Mouse (Mus musculus) erythroblast, adult 5-6 weeks (primary cell): Measurements from ENCODE around the gene Stau1. TPM values are rescaled to one million over a fixed set of nuclear protein-coding genes. Genes with fewer than 3 reads are reported as not detected.

Experiments
- ATAC-seq: replicated peaks from 2 replicates; pipeline ENCODE4 v1.8.0; 2016; ENCODE audit warnings: moderate number of reproducible peaks, mild to moderate bottlenecking, moderate TSS enrichment, inconsistent platforms; ENCODE audit not compliant: poor library complexity, low FRiP score, severe bottlenecking
- total RNA-seq, 2 experiments: library from RNA; stranded (forward) in 1 of 2; stranded (reverse) in 1 of 2; fragments of 150-400 nt in 1 of 2; fragments of 200-764, 138-1000 nt in 1 of 2; gene quantifications; 2 replicates each; pipeline versions ENCODE4 v1.2.3 to v1.2.4; 2015 to 2017; ENCODE audit warnings: low replicate concordance in 2 of 2

Stau1 gene
- total RNA-seq, 2 experiments from 2014 or later = 13.6 to 29.5 TPM

- no peak for ATAC-seq
Measured at GRCm38 (mm10) chr2:166936166-166936565, 59.9 kb downstream of the Stau1 start.

DNA sequence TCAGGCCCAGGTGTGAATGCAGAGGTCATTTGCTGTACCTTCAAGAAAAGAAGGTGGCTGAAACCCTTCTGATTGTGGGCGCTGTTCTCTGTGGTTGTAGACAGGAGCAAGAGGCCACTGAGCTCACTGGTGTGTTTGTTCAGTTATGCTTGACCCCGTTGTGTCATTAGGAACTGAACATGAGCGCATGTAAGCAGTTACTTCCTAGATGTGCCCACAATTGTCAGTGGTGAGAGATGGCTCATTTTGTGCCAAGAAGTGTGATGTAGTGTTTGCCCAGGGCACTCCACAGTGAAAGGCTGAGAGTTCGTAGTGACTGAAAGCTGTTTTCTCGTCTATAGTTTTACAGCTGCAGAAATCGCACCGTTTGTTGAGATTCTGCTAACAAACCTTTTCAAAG lies 60.5 kb downstream of the Stau1 start:
- no peak for ATAC-seq

DNA sequence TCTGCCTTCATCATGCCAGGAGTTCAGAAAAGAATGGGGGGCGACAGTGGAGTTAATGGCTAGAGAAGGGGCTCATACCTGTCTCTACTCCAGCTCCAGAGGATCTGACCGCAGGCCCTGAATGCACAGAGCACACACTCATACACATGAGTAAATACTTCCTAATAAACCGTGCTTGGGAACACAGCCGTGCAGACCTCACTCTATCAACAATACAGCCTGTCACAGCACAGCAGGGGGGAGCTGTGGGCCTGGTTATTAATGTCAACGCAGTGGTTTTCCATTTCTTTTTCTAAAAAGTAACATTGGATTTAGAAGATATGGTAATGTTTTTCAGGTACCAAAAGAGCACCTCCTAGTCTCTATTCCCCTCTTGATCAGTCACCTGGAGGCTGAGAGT lies 61.7 kb downstream of the Stau1 start:
- no peak for ATAC-seq

DNA sequence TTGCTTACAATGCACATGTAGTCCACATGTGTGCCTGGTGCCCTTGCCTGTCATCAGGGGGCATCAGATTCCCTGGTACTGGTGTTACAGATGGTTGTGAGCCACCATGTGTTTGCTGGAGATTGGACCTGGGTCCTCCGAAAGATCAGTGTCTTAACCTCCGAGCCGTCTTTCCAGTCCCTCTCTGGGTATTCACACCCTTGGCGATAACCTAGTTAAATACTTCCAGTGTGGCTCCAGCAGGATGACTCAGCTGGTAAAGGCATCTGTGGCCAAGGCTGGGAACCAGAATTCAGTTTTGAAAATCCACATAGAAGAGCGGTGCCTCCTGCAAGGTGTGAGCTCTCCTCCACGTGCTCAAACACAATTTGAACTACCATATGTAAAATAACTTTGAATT lies 62.2 kb downstream of the Stau1 start:
- ATAC-seq = no peak

DNA sequence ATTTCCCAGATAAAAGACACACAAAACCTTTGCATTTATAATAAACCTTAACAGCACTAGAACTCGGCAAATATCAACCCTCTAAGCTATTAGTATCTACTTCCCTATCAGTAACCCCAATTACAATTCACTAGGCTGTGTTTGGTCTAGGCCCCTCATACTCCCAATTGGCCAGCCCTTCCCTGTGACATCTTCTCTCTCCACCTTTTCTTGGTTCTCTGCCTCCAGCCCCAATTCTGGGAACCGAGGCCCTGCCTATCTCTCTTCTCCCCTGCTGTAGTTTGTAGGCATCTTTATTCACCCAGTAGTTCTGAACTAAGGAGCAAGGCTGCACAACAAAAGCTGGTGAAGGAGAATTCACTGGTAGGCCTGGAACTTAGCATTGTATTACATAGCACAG lies 72.1 kb downstream of the Stau1 start:
- ATAC-seq = no peak

DNA sequence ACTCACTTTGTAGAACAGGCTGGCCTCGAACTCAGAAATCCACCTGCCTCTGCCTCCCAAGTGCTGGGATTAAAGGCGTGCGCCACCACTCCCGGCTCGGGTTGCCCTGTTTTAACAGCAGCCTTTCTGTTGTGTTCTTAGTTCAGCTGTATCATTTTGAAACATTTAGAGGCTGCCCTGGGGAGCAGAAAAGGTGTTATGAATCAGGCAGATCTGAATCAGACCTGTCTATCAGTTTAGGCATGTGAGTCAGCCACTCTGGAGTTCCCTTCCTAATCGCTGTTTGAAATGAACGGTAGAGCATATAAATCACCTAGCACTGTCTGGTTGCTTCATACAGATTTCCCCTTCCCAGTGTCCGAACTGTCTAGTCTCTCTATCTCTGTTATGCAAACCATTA lies 85.6 kb downstream of the Stau1 start:
- ATAC-seq = no peak

DNA sequence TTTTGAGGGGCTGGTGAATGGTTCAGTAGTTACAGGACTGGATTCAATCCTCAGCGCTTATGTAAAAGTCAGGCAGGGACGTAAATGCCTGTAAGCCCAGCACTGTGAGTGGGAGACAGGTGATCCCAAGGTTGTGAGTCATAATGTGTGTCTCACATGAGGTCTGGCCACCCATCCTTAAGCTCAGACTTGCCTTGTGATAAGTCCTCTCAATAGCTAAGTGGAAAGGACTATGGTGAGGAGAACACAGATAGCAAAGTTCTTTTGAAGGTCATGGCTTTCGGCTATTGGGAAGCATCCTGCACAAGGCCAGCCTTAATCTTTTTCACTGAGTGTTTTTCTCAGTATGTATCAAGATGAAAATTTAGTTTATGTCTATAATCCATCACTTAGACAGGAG lies 86.4 kb downstream of the Stau1 start:
- no peak for ATAC-seq

DNA sequence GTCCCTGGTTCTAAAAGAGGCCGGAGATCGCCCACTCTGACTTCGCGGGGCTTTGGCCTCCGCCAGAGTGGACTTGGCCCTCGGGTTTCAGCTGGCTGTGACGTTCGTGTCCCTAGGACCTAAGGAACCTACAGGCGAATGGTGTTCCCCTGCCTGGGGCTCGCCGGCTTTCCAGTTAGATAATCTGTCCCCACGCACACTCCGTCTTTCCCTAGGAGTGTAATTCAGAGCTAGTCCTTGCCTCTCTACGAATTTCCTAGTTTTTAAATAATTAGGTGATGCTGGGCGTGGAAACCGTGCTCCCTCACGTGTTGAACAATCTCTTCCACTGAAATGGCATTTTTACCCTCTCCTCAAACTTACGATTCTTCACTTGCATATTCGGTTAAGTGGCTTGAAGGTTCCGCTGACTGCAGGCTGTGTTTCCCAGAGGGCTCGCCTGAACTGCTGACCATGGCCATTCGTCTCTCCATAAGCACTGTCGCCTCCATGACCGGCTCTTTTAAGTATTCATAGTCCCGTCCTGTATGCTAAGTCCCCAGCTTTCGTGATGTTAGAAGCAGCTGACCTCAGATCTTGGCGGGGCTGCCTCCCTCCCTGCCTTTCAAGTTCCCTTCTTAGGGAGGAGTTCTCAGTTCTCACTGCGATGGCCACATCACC lies 89.4 kb downstream of the Stau1 start:
- peak; percentile 52 for ATAC-seq

- ATAC-seq = peak; percentile 88
Measured at GRCm38 (mm10) chr2:166905711-166906522, 90.2 kb downstream of the Stau1 start, which contains the start of gene Cse1l. TSS of gene Cse1l (plus strand) at chr2:166906040.

DNA sequence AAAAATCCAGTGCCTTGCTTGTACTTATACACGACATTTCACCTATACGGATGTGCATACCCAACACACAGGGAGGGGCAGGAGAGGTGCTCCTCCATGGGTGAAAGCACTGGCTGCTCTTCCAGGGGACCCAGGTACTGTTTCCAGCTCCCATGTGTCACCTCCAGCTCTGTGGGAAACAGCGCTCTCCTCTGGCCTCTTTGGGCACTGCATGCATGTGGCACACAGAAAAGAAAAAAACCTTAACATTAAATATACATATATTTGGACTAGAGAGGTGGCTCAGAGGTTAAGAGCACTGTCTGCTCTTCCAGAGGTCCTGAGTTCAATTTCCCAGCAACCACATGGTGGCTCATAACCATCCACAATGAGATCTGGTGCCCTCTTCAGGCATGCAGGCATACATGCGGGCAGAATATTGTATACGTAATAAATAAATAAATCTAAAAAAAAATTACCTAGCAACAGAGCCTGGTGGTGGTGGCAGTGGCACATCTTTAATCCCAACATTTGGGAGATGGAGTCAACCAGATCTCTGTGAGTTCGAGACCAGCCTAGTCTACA lies 92.3 kb downstream of the Stau1 start:
- ATAC-seq = no peak

- no peak for ATAC-seq
Measured at GRCm38 (mm10) chr2:166900792-166901505, 95.2 kb downstream of the Stau1 start.

- no peak for ATAC-seq
Measured at GRCm38 (mm10) chr2:166899746-166900145, 96.4 kb downstream of the Stau1 start.

- no peak for ATAC-seq
Measured at GRCm38 (mm10) chr2:166899161-166899560, 96.9 kb downstream of the Stau1 start.

Other genes starting within 250 kb of the Stau1 start
- 0.38 and 1.0 TPM in 2 replicates for gene Trp53rkb, start 203.8 kb downstream of the Stau1 start, total RNA-seq (2015; ENCODE audit: low replicate concordance)
- gene Trp53rkb, start 203.8 kb downstream of the Stau1 start, total RNA-seq (2017; ENCODE audit: low replicate concordance) = not detected in 2 replicates
- 6.9 and 9.4 TPM in 2 replicates for gene Arfgef2, start 190.7 kb downstream of the Stau1 start, total RNA-seq (2015; ENCODE audit: low replicate concordance)
- 5.6 and 7.1 TPM in 2 replicates for gene Arfgef2, start 190.7 kb downstream of the Stau1 start, total RNA-seq (2017; ENCODE audit: low replicate concordance)
- 45.6 and 53.0 TPM in 2 replicates for gene Cse1l, start 90.3 kb downstream of the Stau1 start, total RNA-seq (2015; ENCODE audit: low replicate concordance)
- gene Cse1l, start 90.3 kb downstream of the Stau1 start, total RNA-seq (2017; ENCODE audit: low replicate concordance) = 34.1 and 51.6 TPM in 2 replicates
- 14.2 and 21.5 TPM in 2 replicates for gene Ddx27, start 18.9 kb upstream of the Stau1 start, total RNA-seq (2015; ENCODE audit: low replicate concordance)
- gene Ddx27, start 18.9 kb upstream of the Stau1 start, total RNA-seq (2017; ENCODE audit: low replicate concordance) = 21.6 and 32.3 TPM in 2 replicates
- gene Znfx1, start 66.7 kb upstream of the Stau1 start, total RNA-seq (2015; ENCODE audit: low replicate concordance) = 28.6 and 31.9 TPM in 2 replicates
- 40.6 and 42.5 TPM in 2 replicates for gene Znfx1, start 66.7 kb upstream of the Stau1 start, total RNA-seq (2017; ENCODE audit: low replicate concordance)
- gene Kcnb1, start 193.9 kb upstream of the Stau1 start, total RNA-seq (2015; ENCODE audit: low replicate concordance) = not detected in 2 replicates
- not detected in 2 replicates for gene Kcnb1, start 193.9 kb upstream of the Stau1 start, total RNA-seq (2017; ENCODE audit: low replicate concordance)
- not detected in 2 replicates for gene Ptgis, start 244.3 kb upstream of the Stau1 start, total RNA-seq (2015; ENCODE audit: low replicate concordance)
- not detected in 2 replicates for gene Ptgis, start 244.3 kb upstream of the Stau1 start, total RNA-seq (2017; ENCODE audit: low replicate concordance)